Mouse (Mus musculus) granulocyte monocyte progenitor cell, adult 5-6 weeks (primary cell): ENCODE measurements around the gene Popdc3. TPM values are rescaled to one million over a fixed set of nuclear protein-coding genes. Genes with fewer than 3 reads are reported as not detected.
"Not testable (repeated sequence)": the region's sequence is repeated elsewhere in the genome, so short reads cannot be mapped to it uniquely, and the experiment has no call there.

ENCODE experiments used
- ATAC-seq: replicated peaks from 2 replicates; pipeline ENCODE4 v1.8.0; 2016; ENCODE audit warnings: mild to moderate bottlenecking, moderate TSS enrichment, inconsistent platforms; ENCODE audit not compliant: poor library complexity, severe bottlenecking
- total RNA-seq, 2 experiments: library from RNA; stranded (forward) in 1 of 2; stranded (reverse) in 1 of 2; fragments of 200-712, 200-1000 nt in 1 of 2; fragments of >200 nt in 1 of 2; fragmentation: Nextera tagmentation in 1 of 2; gene quantifications; 2 replicates each; pipeline ENCODE4 v1.2.3; 2014 to 2017

Popdc3 gene
- total RNA-seq (2014; fragmentation: Nextera tagmentation) = not detected in 2 replicates
- not detected in 2 replicates for total RNA-seq (2017)

DNA sequence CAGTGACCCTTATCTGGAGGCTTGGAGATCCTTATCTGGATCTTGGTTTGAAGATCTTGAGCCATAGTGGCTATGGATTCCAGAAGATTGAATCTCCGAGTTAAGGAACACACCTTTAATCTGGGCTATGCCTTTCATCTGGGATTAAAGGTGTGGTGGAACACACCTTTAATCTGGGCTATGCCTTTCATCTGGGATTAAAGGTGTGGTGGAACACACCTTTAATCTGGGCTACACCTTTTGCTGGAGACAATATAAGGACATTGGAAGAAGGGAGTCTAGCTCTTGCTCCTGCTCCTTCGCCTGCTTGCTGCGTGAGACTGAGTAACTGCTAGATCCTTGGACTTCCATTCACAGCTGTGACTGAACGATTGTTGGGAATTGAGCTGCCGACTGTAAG lies at the start of gene Popdc3:
TSS of gene Popdc3 (plus strand) at position 301 of the 400 bp plus-strand sequence.
- ATAC-seq = not testable (repeated sequence)

DNA sequence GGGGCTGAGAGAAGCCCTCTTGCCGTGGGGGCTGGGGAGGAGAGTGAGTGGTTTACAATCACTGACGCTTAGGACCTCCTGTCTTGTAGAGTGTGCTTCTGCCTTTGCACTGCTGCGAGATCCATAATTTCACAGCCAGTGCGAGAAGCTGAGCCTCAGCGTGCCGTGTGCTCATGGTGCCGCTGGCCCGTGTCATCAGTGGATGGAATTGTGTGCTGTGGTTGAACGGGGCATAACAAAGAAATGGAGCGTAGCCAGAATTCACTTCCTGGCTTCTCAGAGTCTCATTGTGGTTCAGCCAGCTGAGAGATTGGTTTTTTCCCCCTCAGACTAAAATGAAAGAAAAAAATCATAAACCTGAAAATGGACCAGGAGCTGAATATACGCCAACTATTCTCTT lies 48.8 kb upstream of the Popdc3 start:
- ATAC-seq = no peak

DNA sequence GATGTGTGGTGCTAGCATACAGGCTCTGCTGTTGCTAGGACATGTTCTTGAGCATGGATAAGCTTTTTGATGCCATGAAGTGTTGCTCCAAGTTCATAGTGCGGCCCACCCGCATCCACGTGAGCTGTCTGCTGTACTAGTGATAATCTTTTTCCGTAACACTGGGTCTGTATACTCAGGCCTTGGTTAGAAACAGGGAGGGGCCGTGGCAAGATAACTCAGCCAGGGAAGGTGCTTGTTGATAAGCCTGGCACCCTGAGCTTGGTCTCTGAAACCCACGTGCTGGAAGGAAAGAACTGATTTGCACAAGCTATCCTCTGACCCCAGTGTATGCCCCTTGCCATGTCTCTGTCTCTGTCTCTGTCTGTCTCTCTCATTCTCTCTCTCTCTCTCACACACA lies 47.9 kb upstream of the Popdc3 start:
- no peak for ATAC-seq

GRCm38 (mm10) chr10:45132371-45132770 lies 45.5 kb upstream of the Popdc3 start:
- ATAC-seq = no peak

DNA sequence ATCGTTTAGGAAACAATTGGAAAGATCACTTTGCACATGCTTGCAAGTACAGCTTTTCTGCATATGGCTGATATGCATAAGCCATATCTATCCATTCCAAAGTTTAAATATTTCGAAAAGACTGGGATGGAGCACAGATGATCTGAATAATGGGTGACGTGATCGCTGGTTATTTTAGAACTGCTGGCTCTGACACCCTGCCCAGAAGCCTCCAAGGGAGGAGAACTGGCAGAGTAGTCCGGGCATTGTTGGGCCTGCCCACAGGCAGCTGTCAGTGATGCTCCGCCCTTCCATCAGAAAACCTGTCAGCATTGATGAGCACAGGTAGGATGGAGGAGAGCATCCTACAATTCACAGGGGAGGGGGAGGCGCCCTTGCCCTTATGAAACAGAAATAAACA lies 41.1 kb upstream of the Popdc3 start:
- no peak for ATAC-seq

- no peak for ATAC-seq
Measured at GRCm38 (mm10) chr10:45139910-45140309, 38.0 kb upstream of the Popdc3 start.

- ATAC-seq = no peak
Measured at GRCm38 (mm10) chr10:45140474-45141212, 37.3 kb upstream of the Popdc3 start.

- ATAC-seq = no peak
Measured at GRCm38 (mm10) chr10:45142359-45142758, 35.5 kb upstream of the Popdc3 start.

DNA sequence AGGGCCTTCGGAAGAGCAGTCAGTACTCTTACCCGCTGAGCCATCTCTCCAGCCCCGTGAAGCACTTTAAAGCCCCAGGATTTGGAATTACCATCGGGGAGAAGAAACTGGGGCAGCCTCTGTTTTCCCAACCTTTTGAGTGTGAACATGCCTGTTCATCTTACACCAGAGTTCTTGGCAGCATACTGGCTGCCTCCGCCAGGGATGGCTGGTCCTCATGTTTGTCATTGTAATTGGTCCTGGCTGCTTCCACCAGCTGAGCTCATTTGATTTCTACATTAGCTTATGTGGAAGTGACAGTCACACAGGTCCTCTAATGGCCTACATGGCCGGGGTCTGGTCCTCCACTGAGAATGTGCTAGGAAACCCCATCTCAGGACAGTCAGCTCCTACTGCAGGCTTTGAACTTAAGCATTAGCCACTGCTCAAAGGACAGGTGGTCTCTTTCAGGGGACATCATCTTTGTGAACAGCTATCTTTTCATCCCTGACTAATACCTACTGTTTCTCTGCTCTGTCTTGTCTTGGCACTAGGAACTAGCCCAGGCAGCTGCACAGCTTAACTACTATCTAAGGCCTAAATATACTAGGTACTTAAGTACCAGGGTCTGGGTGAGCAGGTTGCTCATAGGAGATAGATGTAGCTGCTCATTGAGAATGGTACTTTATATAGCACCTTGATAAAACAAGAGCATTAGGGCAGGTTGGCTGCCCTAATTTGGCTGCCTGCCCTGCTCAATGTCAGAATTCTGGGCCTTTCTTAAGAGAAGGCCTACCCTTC lies 33.7 kb upstream of the Popdc3 start:
- ATAC-seq = no peak

GRCm38 (mm10) chr10:45146821-45147220 lies 31.1 kb upstream of the Popdc3 start:
- ATAC-seq = no peak

DNA sequence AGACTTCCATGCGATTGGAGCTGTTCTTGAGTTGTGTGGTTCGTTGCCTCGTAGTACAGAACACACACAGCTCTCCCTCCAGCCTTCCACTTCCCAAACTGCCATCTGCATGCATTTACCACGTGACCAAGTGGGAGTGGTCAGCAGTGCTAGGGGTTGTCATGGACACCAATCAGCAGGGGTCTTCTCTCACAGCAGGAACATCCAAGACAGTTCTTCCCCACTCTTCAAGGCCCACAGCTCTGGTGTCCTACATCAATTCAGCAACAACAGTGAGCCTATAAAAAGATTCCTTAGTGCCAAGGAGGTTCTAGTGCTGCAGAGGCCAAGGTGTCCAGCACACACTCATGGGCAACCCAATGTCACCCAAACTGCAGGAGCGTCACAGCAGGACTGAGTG lies 26.8 kb upstream of the Popdc3 start:
- ATAC-seq = no peak

GRCm38 (mm10) chr10:45151771-45152692 lies 25.9 kb upstream of the Popdc3 start:
- no peak for ATAC-seq

- no peak for ATAC-seq
Measured at GRCm38 (mm10) chr10:45154557-45155060, 23.3 kb upstream of the Popdc3 start.

- no peak for ATAC-seq
Measured at GRCm38 (mm10) chr10:45165851-45166250, 12.0 kb upstream of the Popdc3 start.

GRCm38 (mm10) chr10:45173927-45174326 lies 4.0 kb upstream of the Popdc3 start:
- no peak for ATAC-seq

GRCm38 (mm10) chr10:45174345-45174744 lies 3.6 kb upstream of the Popdc3 start:
- no peak for ATAC-seq

GRCm38 (mm10) chr10:45180677-45181326 lies 2.9 kb downstream of the Popdc3 start:
- ATAC-seq = no peak

DNA sequence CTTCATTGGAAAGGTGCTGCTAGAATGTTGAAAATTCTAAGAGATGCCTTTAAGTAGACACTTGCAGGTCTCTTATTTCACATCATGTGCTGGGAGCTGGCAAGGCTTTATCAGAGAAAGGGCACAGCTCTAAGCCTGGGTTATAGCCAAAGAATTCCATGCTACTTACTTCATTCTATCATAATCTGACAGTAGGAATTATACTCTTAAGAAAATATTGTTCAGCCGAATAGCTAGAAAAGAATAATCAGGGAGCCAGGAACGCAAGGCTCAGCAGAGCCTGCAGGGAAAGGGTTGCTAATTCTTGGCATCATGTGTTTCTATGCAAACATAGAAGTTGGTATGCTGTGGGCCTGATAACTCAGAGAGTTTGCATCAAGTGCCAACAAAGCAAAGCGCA lies 3.4 kb downstream of the Popdc3 start:
- ATAC-seq = no peak

DNA sequence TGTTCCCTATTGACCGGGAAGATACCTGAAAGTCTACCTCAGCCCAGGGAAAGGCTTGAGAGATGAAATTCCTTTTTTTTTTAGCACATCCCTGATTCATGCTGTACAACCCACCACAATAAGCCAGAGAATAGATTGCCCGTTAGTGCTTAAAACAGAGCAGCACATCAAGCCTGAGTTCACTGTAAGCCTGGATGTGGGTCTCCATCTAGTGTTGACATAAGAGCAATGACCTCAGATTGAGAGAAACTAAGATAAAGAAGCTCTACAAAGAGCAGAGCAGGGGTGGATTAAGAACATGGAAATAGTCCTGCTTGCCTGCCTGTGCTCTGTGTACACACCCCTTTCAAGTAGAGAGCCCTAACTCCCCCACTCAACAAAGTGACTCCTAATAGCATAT lies 7.6 kb downstream of the Popdc3 start:
- no peak for ATAC-seq
